Mouse (Mus musculus) small intestine, adult 2 months (tissue): ENCODE results near the gene Cldn20.

Experiments
- CTCF ChIP-seq: fragments of 200-500 bp; IDR thresholded peaks from 2 replicates; pipeline ENCODE4 v1.5.1; 2012; ENCODE audit warnings: low read depth, mild to moderate bottlenecking, control low read depth, inconsistent platforms, low read length, moderate library complexity, mixed read lengths; ENCODE audit not compliant: insufficient replicate concordance, insufficient read length; ENCODE audit errors: extremely low read depth
- POLR2A ChIP-seq: fragments of 200-500 bp; IDR thresholded peaks from 2 replicates; pipeline ENCODE4 v1.6.1; 2012; ENCODE audit warnings: low read depth, mild to moderate bottlenecking, control low read depth, inconsistent platforms, low read length, moderate library complexity

DNA sequence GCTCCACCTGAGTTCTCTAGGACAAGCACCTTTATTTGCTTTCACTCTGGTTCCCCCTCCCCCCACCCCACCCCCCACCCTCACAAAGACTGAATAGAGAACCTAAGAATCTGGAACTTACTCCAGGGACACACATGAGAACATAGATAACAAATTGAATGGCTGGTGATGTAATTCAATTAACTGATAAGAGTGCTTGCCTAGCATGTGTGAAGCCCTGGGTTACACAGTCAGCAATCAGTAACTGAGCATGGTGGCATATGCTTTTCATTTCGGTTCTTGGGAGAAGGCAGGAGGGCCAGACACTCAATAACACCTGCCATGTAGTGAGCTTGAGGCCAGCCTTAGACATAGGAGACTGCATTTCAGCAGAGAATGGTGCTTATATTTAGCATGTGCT is 23.9 kb downstream of the Cldn20 start:
- TF ChIP-seq POLR2A (no peak), CTCF (no peak)
